Mouse (Mus musculus) thymus, adult 2 months (tissue): ENCODE measurements around the gene Olfr1123.

ENCODE experiments used
- CTCF ChIP-seq: fragments of 200-500 bp; IDR thresholded peaks from 2 replicates; pipeline ENCODE4 v1.5.1; 2012; ENCODE audit warnings: mild to moderate bottlenecking, control low read depth, low read length, moderate library complexity, borderline replicate concordance; ENCODE audit not compliant: control insufficient read depth, poor library complexity, insufficient read depth; ENCODE audit errors: extremely low read depth
- POLR2A ChIP-seq: fragments of 200-500 bp; IDR thresholded peaks from 2 replicates; pipeline ENCODE4 v1.6.1; 2012; ENCODE audit warnings: mild to moderate bottlenecking, low read length, control low read depth, moderate library complexity; ENCODE audit not compliant: control insufficient read depth, poor library complexity, insufficient read depth; ENCODE audit errors: extremely low read depth

DNA sequence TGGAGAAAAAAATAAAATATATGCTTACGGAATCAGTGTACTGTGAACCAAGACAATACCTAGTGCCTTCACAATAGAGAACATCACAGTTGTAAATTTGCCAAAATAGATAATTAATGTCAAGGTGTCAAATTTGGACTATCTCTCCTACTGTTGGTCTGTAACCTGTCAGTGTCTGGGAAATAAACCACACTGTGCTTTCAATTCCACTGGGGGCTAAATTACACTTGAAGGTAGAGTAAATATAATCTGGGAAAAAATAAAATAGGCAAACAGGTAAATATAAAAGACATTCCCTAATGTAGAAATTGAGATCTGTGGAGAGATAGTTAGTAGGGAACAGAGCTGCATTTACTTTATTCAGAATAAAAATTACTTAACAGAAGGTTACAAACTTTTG is 13.5 kb downstream of the Olfr1123 start, which contains the start of gene Olfr1124:
- TF ChIP-seq CTCF (no peak), POLR2A (no peak)
